Mouse (Mus musculus): ENCODE data around the gene Asphd1. TPM values are rescaled to one million over a fixed set of nuclear protein-coding genes. Genes with fewer than 3 reads are reported as not detected.
"Not testable (repeated sequence)": the region's sequence is repeated elsewhere in the genome, so short reads cannot be mapped to it uniquely, and the experiment has no call there.

Gene Asphd1
- total RNA-seq, 2 experiments from 2014 or later, result 0.36 TPM; not detected in 1

- DNase-seq, result no peak
Observed at GRCm38 (mm10) chr7:126950647-126951615, 1.5 kb upstream of the Asphd1 start.

- DNase-seq, result peak; percentile 96
Observed at GRCm38 (mm10) chr7:126949793-126950646, 638 bp upstream of the Asphd1 start, which contains the start of gene Sez6l2. Sez6l2 (plus strand) TSS chr7:126950563.

GRCm38 (mm10) chr7:126948626-126949025 is 756 bp downstream of the Asphd1 start:
- DNase-seq, result no peak

GRCm38 (mm10) chr7:126946530-126946929 is 2.9 kb downstream of the Asphd1 start:
- DNase-seq, result peak; percentile 64

- no peak for DNase-seq
Observed at GRCm38 (mm10) chr7:126941801-126942200, 7.6 kb downstream of the Asphd1 start.

GRCm38 (mm10) chr7:126941171-126941570 is 8.2 kb downstream of the Asphd1 start:
- DNase-seq, result no peak

GRCm38 (mm10) chr7:126932652-126933051 is 16.7 kb downstream of the Asphd1 start:
- no peak for DNase-seq

GRCm38 (mm10) chr7:126929046-126929445 is 20.3 kb downstream of the Asphd1 start:
- no peak for DNase-seq

- peak; percentile 96 for DNase-seq
Observed at GRCm38 (mm10) chr7:126928384-126929037, 20.9 kb downstream of the Asphd1 start, which contains the start of gene Kctd13. Kctd13 (plus strand) TSS chr7:126928879.

- DNase-seq, result no peak
Observed at GRCm38 (mm10) chr7:126926299-126926698, 23.1 kb downstream of the Asphd1 start.

- DNase-seq, result no peak
Observed at GRCm38 (mm10) chr7:126923999-126924398, 25.4 kb downstream of the Asphd1 start.

- DNase-seq, result peak; percentile 60
Observed at GRCm38 (mm10) chr7:126922624-126923060, 26.7 kb downstream of the Asphd1 start, which contains the start of gene Tmem219. Tmem219 (minus strand) TSS chr7:126922917.

- DNase-seq, result no peak
Observed at GRCm38 (mm10) chr7:126921563-126921962, 27.8 kb downstream of the Asphd1 start.

GRCm38 (mm10) chr7:126919973-126920372 is 29.4 kb downstream of the Asphd1 start:
- no peak for DNase-seq

- not testable (repeated sequence) for DNase-seq
Observed at GRCm38 (mm10) chr7:126918356-126918755, 31.0 kb downstream of the Asphd1 start.

GRCm38 (mm10) chr7:126914844-126915243 is 34.5 kb downstream of the Asphd1 start:
- no peak for DNase-seq

GRCm38 (mm10) chr7:126905590-126905989 is 43.8 kb downstream of the Asphd1 start:
- DNase-seq, result no peak

GRCm38 (mm10) chr7:126899781-126900180 is 49.6 kb downstream of the Asphd1 start:
- not testable (repeated sequence) for DNase-seq

GRCm38 (mm10) chr7:126898102-126898990 is 51.0 kb downstream of the Asphd1 start:
- DNase-seq, result peak; percentile 99

GRCm38 (mm10) chr7:126897390-126898101 is 51.8 kb downstream of the Asphd1 start:
- peak; percentile 29 for DNase-seq

All from heart, postnatal 4 days (tissue).